Mouse (Mus musculus): ENCODE results near the gene 1700011L22Rik.

1700011L22Rik gene

GRCm38 (mm10) chr8:79248470-79248869 lies at the start of gene 1700011L22Rik:
1700011L22Rik (minus strand) TSS chr8:79248570.
- in situ Hi-C loops (cut with MboI, MseI) = loop anchor here in 1 of 2 experiments (10.0 kb wide), 1 partner anchor 996 kb away; no protein-coding TSS in a partner anchor

DNA sequence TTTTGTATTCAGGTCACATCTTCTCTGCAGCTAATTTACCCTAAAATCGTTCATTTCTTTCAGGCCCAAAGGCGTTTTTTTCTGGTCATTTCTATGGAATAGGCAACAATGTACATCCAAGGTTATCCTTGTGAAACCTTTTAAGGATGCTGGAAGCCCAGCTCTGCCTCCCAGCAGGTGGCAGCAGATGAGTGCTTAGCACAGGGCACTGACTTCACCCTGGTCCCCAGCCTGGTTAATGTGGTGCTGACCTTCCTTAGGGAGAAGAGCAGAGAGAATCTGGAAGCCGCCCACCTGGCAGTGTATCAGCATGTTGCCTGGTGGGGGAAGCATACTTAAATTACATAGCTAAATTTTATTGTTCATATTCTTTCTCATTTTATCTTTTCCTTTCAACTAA lies 49.4 kb upstream of the 1700011L22Rik start:
- in situ Hi-C loops (cut with MboI, MseI) = no loop called here

DNA sequence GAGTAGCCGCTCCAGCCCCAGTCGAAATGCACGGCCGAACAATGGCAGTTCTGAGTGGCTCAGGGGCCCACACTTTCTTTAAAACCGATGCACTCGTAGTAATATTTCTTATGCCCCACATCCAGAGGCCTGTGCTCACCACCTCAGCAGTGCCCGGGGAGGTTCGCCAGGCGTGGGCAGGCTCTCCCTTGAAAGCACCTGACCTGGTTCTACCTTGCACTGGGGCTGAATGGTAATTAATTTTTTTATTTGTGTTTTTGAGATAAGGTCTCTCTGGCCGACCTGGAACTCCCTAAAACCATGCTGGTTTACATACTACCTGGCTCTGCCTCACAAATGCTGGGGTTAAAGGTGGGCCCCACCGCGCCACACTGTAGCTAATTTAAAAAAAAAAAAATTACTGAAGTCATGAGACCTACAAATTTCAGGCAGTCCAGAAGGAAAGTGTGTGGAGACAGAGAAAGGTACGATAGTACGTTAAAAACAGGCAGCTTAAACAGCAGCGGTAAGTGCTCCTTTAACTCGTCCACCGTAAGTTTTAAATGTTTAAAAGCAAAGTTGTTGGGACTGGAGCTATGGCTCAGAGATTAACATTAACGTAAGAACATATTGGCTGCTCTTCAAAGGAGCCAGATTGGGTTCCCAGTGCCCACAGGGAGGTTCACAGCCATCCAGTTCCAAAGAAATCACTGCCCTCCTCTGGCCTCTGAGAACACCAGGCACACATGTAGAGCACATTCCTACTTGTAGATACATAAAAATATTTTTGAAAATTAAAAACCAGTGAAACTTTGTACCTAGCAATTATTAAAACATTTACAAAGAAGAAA lies 47.1 kb upstream of the 1700011L22Rik start:
- in situ Hi-C loops (cut with MboI, MseI) = no loop called here

DNA sequence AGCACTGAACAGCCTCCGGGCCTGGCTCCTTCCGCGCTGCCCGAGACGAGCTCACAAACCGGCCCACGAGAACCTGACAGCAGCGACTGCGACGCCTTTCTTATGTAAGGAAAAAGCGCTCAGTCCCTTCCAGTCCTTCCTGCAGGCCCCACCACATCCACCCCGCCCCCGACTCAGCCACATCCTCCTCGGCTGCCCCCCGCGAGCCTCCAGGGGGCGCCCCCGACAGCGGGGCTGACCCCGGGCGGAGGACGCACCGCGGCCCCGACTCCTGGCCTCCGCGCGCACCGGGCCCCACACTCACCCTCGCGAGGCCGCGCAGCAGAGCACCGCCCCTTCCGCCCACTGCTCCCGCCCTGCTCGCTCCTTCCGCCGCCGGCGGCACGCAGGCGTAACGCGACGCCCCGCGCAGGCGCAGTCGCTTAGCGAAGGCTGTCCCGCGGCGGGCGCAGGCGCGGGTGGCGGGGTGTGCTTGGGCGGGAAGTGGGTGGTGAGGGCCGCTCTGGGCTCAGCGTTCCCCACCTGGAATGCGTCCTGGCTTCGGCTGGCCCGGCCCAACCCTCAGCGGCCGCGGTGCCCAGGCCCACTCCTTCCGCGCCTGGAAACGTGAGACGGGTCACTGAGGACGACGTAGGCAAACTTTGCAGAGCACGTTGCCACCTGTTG lies 46.4 kb upstream of the 1700011L22Rik start, which contains the start of gene Mmaa:
TSS of gene Mmaa (minus strand) at position 328 of the 666 bp plus-strand sequence.
- in situ Hi-C loops (cut with MboI, MseI) = no loop called here

DNA sequence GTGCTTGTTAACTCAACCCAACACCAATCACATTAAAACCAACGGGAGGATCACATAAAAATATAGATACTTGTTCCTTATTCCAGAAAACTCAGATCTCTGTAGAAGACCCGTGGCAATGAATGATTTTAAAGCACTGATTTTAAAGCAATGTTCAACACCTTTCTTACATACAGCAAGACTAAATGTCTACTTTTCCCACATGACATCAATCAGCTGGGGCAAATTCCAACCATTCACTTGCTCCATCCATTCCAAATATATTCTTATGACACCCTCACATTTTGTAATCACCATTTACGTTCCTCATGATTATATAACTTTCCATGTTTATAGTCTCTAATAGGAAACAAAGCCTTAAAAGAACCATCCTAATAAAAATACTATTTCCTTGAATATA lies 45.5 kb upstream of the 1700011L22Rik start:
- in situ Hi-C loops (cut with MboI, MseI) = no loop called here

GRCm38 (mm10) chr8:79292712-79293264 lies 44.4 kb upstream of the 1700011L22Rik start:
- in situ Hi-C loops (cut with MboI, MseI) = no loop called here

DNA sequence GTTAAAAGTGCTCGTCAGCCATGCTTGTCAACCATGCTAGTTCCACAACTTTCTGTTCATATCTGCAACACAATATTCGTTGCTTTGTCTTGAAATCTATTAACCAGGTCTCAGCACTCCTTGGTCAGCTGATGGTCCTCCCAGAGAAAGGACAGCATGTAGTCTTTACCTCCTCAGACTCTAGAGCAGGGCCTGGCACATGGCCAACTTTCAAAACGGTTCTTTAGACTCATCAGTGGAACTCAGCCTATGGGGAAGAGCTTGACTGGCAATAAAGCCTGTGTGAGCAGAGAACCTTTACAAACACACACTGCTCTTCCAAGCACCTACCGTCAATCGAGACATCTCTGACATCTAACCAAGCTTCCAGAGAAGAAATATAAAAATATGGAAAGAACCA lies 41.2 kb upstream of the 1700011L22Rik start:
- in situ Hi-C loops (cut with MboI, MseI) = no loop called here

- in situ Hi-C loops (cut with MboI, MseI) = no loop called here
Observed at GRCm38 (mm10) chr8:79288681-79289080, 40.3 kb upstream of the 1700011L22Rik start.

DNA sequence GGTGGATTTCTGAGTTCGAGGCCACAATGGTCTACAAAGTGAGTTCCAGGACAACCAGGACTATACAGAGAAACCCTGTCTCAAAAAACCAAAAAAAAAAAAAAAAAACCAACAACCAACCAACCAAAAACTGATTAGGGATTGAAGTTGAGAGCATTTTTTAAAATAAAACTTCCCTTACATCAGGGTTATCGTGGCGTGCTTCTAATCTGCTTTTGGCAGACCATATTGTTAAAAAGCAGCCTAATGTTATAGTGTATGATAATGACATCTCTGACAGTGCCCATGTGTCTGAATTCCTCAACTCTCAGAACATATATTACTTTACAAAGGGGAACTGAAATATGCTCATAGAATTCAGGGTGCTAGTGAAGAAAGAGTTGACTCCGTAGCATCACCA lies 39.9 kb upstream of the 1700011L22Rik start:
- in situ Hi-C loops (cut with MboI, MseI) = no loop called here

GRCm38 (mm10) chr8:79286424-79286823 lies 38.1 kb upstream of the 1700011L22Rik start:
- in situ Hi-C loops (cut with MboI, MseI) = no loop called here

DNA sequence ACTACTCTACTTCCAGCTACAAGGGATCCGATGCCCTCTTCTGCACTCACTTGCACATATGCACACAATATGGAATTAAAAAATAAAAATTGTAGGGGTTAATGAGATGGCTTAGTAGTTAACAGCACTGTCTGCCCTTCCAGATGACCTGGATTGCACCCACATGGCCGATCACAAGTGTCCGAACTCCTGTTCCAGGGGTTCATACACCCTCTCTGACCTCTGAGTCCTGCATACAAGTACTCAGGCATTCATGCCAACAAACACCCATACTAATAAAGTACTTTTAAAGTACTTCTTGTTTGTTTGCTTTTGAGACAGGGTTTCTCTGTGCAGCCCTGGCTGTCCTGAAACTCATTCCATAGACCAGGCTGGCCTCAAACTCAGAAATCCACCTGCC lies 36.3 kb upstream of the 1700011L22Rik start:
- in situ Hi-C loops (cut with MboI, MseI) = no loop called here

DNA sequence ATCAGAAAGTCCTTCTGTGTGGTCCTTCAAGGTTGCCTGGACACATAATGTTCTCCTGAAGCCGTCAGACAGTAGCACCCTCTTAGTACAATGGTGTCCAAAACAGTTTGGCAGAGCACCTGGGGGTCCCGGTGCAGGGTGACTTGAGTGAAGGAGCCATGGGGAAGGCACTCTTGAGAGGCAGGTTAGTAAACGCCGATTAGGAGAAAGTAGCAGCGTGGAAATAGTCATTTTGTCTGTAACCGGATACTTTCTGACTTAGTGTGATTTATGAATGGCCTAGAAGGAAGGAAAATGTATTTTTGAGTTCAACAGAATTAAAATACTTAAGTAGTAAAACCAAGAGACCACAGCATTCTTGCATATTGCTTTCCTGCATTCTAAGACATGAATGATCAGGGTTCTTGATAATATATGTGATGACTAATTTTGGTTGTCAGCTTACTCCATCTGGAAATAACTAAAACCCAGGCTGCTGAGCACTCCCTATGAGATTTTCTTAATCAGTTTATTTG lies 33.1 kb upstream of the 1700011L22Rik start:
- in situ Hi-C loops (cut with MboI, MseI) = no loop called here

DNA sequence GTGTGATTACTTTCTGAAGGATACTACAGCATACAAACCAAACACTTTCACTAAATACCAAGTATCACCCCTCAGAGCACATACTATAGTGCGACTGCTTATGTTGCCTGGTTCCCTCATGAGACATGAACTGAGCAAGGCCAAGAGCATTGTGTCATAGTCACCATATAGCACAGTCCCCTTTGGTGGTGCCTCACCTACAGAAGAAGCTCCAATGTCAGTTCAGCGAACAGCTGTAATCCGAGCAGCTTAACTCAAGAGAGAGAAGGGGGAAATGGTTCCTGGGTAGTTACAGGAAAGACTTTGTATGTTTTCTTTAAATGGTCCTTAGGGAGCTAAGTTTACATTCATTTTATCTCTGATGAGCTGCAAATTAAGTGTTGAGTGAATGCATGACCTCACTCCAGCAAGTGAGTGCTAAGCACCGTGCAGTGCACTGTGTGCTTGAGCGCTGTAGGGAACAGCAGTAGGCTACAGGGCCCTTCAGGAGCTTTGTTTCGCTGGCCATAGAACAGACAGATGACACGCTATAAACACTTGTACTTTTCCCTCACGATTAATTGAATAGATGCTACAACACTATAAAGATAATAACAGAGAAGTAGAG lies 29.0 kb upstream of the 1700011L22Rik start:
- in situ Hi-C loops (cut with MboI, MseI) = loop anchor here in 1 of 2 experiments (10.0 kb wide), 1 partner anchor 1663 kb away; the partner anchor contains the start of gene Tmem184c

DNA sequence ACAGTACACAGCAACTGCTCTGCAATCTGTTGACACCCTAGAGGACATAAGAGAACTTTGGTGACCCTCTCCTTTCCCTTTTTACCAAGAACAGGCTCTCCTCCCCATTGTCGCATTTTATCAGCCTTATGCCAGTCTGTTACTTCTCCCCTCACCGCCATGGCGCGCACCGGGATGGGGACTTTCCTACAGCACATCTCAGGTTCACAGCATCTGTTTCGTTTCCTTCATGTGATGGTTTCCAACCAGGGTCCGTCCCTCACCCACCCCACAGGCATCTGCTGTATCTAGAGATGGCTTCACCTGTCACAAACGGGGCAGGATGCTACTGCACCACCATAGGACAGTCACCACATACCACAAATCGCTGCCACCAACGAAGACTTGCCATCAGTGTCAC lies 26.6 kb upstream of the 1700011L22Rik start:
- in situ Hi-C loops (cut with MboI, MseI) = loop anchor here in 1 of 2 experiments (10.0 kb wide), 1 partner anchor 1660 kb away; the partner anchor contains the start of gene Tmem184c

DNA sequence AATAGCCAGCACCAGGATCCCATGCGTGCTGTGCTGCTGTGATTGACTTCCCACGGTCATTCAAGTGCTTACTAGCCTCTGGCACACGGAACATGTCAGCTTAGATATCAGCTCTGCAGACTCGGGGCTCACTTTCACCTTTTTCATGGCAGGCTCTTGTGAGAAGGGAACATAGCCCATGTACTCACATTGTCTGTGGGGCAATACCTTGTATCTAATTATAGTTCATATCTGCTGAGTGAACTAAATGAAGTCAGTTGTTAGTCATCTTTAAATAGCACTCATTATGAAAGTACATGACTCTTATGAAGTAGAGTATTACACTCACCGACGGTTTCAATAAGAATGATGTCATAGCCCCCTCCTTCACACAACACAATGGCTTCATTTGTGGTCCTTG lies 25.4 kb upstream of the 1700011L22Rik start:
- in situ Hi-C loops (cut with MboI, MseI) = loop anchor here in 1 of 2 experiments (10.0 kb wide), 1 partner anchor 1659 kb away; the partner anchor contains the start of gene Tmem184c

GRCm38 (mm10) chr8:79272676-79273075 lies 24.3 kb upstream of the 1700011L22Rik start:
- in situ Hi-C loops (cut with MboI, MseI) = loop anchor here in 1 of 2 experiments (10.0 kb wide), 1 partner anchor 1658 kb away; the partner anchor contains the start of gene Tmem184c

DNA sequence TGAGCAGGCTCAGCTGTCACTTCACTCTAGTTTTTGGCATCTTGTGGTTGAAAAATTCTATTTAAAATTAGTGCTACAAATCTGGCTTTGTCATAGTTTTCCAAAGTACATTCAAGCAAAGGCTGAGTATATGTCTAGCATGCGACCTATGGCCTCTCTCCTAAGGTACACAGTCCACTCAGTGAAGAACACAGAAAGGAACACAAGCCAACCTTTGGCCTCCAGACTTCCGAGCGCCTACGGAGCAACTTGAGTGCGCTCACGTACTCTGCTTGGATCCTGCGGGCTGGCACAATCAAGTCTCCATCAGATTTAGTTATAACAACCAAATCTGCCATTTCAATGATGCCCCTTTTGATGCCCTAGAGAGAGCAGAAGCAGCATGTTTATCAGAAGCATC lies 20.6 kb upstream of the 1700011L22Rik start:
- in situ Hi-C loops (cut with MboI, MseI) = no loop called here

GRCm38 (mm10) chr8:79261920-79262319 lies 13.6 kb upstream of the 1700011L22Rik start:
- in situ Hi-C loops (cut with MboI, MseI) = no loop called here

- in situ Hi-C loops (cut with MboI, MseI) = no loop called here
Observed at GRCm38 (mm10) chr8:79256076-79256705, 7.8 kb upstream of the 1700011L22Rik start.

DNA sequence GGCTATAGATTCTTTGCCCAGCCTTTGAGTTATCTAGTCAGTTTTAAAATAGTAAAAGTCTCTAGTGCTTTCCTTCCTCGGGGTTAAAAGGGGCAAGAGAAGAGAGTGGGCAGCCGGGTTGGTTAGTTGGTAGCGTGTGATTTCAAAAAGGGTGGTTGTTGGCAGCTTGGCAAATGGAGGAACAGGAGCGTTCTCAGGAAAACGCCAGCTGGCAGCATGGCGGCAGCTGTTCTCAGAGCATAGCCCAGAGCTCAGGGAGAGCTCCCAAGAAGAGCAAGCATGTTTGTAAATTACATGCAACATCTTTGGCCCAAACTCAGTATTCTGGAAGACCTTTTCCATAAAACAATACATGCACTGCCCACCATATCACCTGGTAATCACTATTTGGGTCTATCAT lies 5.4 kb upstream of the 1700011L22Rik start:
- in situ Hi-C loops (cut with MboI, MseI) = no loop called here

DNA sequence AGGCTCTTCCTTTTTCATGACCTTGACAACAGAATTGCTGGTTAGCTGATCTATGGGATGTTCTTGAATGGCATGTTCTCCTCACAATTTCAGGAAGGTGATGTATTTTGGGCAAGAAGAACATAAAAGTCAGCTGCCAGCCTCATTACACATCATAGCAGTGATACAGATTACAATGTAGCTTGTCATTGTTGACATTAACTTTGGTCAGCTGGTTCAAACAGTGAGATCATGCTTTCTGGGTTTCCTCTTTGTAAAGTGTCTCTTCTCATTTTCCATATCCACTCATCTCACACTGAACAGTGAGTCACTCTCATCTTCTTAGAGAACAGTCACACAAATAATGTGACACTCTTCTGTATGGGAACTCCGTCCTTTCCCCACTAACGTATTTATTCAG lies 4.9 kb downstream of the 1700011L22Rik start:
- in situ Hi-C loops (cut with MboI, MseI) = loop anchor here in 1 of 2 experiments (10.0 kb wide), 1 partner anchor 1001 kb away; no protein-coding TSS in a partner anchor
